Mouse (Mus musculus) kidney, embryonic 15.5 days (tissue): ENCODE results near the gene Bmp8a. TPM values are rescaled to one million over a fixed set of nuclear protein-coding genes. Genes with fewer than 3 reads are reported as not detected.
"Not testable (repeated sequence)": the region's sequence is repeated elsewhere in the genome, so short reads cannot be mapped to it uniquely, and the experiment has no call there.

Experiments used
- ATAC-seq: fragments of 200-750 bp; cut with Nextera tagmentation; replicated peaks from 2 replicates; pipeline ENCODE4 v1.8.0; 2017; ENCODE audit warnings: moderate TSS enrichment; ENCODE audit not compliant: low FRiP score
- H3K27ac ChIP-seq: fragments of 300-500 bp; sonication (generic); 2 replicates; pipeline ENCODE4 v1.5.1; 2015; ENCODE audit warnings: mild to moderate bottlenecking, inconsistent platforms
- H3K27me3 ChIP-seq: fragments of 300-500 bp; sonication (generic); 2 replicates; pipeline ENCODE4 v1.6.1; 2015; ENCODE audit warnings: inconsistent platforms
- H3K36me3 ChIP-seq: fragments of 300-500 bp; sonication (generic); 2 replicates; pipeline ENCODE4 v1.6.1; 2015; ENCODE audit warnings: inconsistent platforms
- H3K4me1 ChIP-seq: fragments of 300-500 bp; sonication (generic); 2 replicates; pipeline ENCODE4 v1.6.1; 2015; ENCODE audit warnings: inconsistent platforms
- H3K4me2 ChIP-seq: fragments of 300-500 bp; sonication (generic); 2 replicates; pipeline ENCODE4 v1.6.1; 2015; ENCODE audit warnings: moderate library complexity, mild to moderate bottlenecking, inconsistent platforms
- H3K4me3 ChIP-seq: fragments of 300-500 bp; sonication (generic); replicated peaks from 2 replicates; pipeline ENCODE4 v1.5.1; 2015; ENCODE audit warnings: mild to moderate bottlenecking, inconsistent platforms
- H3K9ac ChIP-seq: fragments of 300-500 bp; sonication (generic); 2 replicates; pipeline ENCODE4 v1.6.1; 2015; ENCODE audit warnings: mild to moderate bottlenecking, inconsistent platforms
- H3K9me3 ChIP-seq: fragments of 300-500 bp; sonication (generic); replicated peaks from 2 replicates; pipeline ENCODE4 v1.6.1; 2016; ENCODE audit warnings: inconsistent platforms
- WGBS: fragments of 180-500 bp; shearing (Covaris S2); methylation state at CpG from one replicate; pipeline ENCODE4 v1.1.7; 2015; ENCODE audit warnings: mixed read lengths; 5-methylcytosine and 5-hydroxymethylcytosine counted together
- polyA plus RNA-seq: library from polyadenylated mRNA; unstranded; fragments of >200 nt; fragmentation: Nextera tagmentation; extraction: Ambion mirVana; gene quantifications from 2 replicates; pipeline ENCODE4 v1.2.1, GENCODE M21; 2015

Gene Bmp8a
- polyA plus RNA-seq, 1 experiment from 2014 or later = 0.19 TPM

DNA sequence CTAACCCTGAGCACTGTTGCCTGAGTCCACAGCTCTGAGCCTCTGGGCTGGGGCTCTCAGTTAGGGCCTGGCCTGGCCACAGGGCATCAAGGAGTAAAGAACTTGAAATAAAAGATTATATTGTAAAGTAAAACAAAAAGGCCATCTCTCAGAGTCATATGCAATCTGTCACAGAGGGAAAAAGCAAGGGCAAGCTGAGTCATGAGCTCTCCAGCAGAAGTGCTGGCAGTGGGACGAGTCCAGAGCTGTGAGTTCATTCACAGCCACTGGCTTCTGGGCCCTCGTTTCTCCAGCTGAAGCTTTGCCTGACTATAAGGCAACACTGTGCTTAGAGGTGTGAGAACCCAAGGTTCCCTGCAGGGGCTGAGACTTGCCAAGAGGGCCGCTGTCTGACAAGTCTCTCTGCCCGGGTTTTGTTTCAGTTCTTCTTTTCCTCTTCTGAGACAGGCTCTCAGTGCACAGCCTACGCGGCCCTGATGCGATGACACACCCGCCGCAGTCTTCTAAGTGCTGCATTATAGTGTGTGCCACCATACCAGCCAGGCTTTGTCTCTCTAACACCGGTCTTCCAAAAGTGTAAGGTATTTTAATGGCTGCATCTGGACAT lies 10.3 kb upstream of the Bmp8a start:
- ATAC-seq = no peak
- H3K9ac ChIP-seq = no peak overlapping the region
- no peaks in the 10 kb centered on the region for H3K4me1 ChIP-seq
- peaks cover 93% of the 10 kb centered on the region for H3K36me3 ChIP-seq
- no peak overlapping the region for H3K4me3 ChIP-seq
- H3K4me2 ChIP-seq = no peak overlapping the region
- no peaks in the 10 kb centered on the region for H3K27me3 ChIP-seq
- 92% methylated on average over 8 of the region's 10 CpGs for WGBS
- H3K9me3 ChIP-seq = no peaks in the 10 kb centered on the region
- H3K27ac ChIP-seq = no peak overlapping the region

DNA sequence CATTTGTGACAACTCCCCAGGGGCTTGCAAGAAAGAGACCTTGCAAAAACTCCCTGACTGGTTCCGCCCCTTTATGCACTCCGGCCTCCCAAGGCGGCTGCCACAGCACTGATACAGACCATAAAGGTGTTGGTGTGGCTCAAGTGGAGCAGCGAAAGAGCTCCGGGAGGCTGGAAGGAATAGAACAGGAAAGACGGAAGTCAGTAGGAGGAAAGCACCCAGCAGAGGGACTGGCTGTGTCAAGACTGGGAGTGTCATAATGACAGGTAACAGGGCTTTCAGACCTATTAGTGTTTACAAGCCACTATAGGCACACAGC lies 378 bp upstream of the Bmp8a start:
- H3K27ac ChIP-seq = no peak overlapping the region
- ATAC-seq = no peak
- WGBS = 5% methylated on average over 6 of the region's 6 CpGs

DNA sequence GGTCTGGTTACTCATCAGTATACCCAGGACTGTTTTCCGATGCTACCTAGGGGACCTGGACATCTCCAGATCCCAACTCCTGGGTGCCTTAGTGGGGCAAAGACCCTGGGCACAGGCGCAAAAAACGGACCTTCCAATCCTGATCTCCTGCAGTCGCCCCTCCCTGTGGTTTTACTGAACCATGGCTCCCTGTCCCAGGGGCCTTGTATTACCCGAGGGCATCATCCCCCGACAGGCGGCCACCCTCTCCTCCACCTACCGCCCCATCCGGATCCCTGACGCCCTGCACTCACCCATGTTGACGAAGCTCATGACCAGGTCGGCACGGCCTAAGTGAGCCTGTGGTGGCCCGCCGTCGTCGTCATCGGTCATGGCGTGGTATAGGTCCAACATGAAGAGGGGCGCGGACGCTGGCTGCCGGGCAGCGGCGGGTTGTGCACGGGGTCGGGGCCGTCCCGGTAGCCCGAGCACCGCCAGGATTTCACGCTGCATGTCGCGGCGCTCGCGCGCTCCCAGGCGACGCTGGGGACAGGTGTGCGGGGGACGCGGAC lies 886 bp downstream of the Bmp8a start:
- Histone ChIP-seq H3K27me3 (peaks cover 51% of the 10 kb centered on the region), H3K4me3 (peak overlapping the region; percentile 57), H3K9ac (peak overlapping the region; percentile 38; the same call in 1 of the 2 replicates), H3K9me3 (no peaks in the 10 kb centered on the region), H3K4me1 (peaks cover 17% of the 10 kb centered on the region), H3K4me2 (peak overlapping the region; percentile 97), H3K36me3 (no peaks in the 10 kb centered on the region), H3K27ac (no peak overlapping the region)
- ATAC-seq = peak; percentile 49
- 2% methylated on average over 43 of the region's 43 CpGs for WGBS

More for the DNA sequence above, 378 bp upstream of the Bmp8a start:
- Histone ChIP-seq H3K9ac (peak overlapping the region; percentile 38; the same call in 1 of the 2 replicates), H3K27me3 (peaks cover 51% of the 10 kb centered on the region), H3K9me3 (no peaks in the 10 kb centered on the region), H3K4me3 (peak overlapping the region; percentile 57), H3K4me2 (peak overlapping the region; percentile 97), H3K36me3 (peaks cover 4% of the 10 kb centered on the region), H3K4me1 (peaks cover 17% of the 10 kb centered on the region)

DNA sequence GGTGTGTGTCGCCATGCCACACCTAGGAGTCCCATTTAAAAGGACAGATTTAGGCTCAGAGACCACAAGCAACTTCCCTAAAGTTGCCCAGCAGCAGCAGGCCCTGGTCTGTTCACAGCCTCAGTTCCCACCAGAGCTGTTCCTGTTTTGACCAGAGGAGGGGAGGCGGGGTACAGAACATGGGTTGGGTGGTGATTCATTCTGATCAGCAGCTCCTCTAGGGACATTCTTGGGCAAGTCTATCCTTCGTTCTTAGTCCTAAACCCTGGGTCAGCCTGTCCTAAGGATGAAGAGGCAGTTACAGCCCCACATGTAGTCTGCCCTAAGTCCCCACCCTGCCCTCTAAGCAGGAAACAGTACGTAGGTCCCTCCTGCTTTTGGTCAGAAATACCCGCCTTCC lies 2.8 kb downstream of the Bmp8a start:
- peaks cover 17% of the 10 kb centered on the region for H3K4me1 ChIP-seq
- peaks cover 53% of the 10 kb centered on the region for H3K27me3 ChIP-seq
- no peaks in the 10 kb centered on the region for H3K36me3 ChIP-seq
- no peak overlapping the region for H3K4me3 ChIP-seq
- H3K27ac ChIP-seq = no peak overlapping the region
- 68% methylated on average over 5 of the region's 5 CpGs for WGBS
- no peak for ATAC-seq
- no peak overlapping the region for H3K9ac ChIP-seq
- H3K9me3 ChIP-seq = no peaks in the 10 kb centered on the region
- H3K4me2 ChIP-seq = no peak overlapping the region

DNA sequence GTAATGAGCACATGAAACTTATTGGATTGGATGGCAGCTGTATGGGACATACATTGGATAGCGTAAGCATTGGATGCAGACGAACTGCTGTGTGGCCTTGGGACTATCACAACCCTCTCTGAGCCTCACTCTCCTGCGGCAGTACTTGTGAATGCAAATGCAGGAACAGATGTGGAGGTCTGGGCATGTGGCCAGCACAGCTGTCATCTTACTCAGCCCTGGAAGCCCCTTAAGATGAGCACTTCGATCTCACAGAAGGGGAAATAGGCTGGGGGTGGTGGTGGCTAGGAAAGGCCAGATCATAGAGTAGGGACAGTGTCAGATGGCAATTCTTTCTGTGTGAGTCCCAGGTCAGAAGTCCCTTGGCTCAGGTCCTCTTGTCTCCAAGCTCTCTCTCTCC lies 5.4 kb downstream of the Bmp8a start:
- no peak for ATAC-seq
- Histone ChIP-seq H3K9ac (no peak overlapping the region), H3K27me3 (peaks cover 31% of the 10 kb centered on the region), H3K9me3 (no peaks in the 10 kb centered on the region), H3K36me3 (no peaks in the 10 kb centered on the region), H3K4me1 (peaks cover 8% of the 10 kb centered on the region), H3K4me2 (no peak overlapping the region), H3K27ac (no peak overlapping the region), H3K4me3 (no peak overlapping the region)
- WGBS = 59% methylated on average over 4 of the region's 4 CpGs

DNA sequence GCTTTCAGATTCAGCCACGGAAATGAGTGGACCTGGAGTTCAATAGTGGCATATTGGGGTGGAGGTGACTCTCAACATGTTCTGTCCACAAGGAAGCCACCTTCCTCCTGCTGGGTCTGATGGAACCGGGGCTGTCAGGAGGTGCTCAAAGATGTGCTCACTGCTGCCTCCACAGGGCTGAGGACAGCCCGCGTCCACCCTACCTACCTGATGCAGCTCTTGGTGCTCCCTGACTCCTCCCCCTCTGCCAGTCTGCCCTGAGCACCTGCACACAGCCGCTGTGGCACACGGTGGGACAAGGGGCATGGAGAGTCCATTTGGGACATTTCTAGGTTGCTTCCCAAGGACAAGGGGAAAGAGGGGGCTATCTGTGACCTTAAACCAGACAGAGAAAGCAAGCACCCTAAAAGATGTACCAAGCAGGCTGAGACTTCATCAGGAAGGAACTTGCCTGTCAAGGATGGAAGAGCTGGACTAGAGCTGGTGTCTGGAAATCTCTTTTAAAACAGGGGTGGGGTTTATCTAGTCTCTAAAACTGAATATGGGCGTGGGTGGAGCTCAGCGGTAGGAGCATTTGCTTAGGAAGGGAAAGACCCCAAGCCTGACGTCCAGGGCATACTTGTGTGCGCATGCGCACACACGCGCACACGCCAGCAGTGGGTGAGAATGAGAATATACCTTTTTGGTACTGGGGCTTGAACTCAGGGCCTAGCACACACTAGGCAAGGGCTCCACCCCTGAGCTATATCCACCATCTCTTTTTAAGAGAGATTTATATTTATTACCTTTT lies 7.1 kb downstream of the Bmp8a start:
- Histone ChIP-seq H3K27me3 (peaks cover 14% of the 10 kb centered on the region), H3K9ac (no peak overlapping the region), H3K9me3 (no peaks in the 10 kb centered on the region), H3K4me1 (no peaks in the 10 kb centered on the region), H3K4me3 (no peak overlapping the region), H3K27ac (no peak overlapping the region), H3K36me3 (no peaks in the 10 kb centered on the region), H3K4me2 (no peak overlapping the region)
- 68% methylated on average over 14 of the region's 14 CpGs for WGBS
- ATAC-seq = no peak

DNA sequence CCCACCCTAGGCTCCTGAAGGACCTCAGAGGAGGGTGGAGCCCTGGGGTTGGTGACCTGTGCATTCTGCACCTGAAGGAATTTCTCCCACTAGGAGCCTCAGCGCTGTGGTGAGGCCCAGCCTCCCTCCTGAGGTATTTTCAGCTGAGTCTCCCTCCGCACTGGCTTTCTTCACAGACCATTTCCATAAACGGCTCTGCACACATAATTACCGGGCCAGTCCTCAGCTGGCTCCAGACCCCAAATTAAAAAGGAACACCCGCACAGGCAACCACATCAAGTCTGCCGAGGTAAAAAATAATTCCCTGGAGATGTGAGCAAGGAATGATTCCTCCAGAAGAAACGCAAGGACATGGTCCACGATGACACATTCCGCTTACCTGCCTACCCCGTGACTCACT lies 7.8 kb downstream of the Bmp8a start:
- whole genome bisulfite sequencing = 76% methylated on average over 10 of the region's 10 CpGs
- H3K9ac ChIP-seq, H3K27me3 ChIP-seq, H3K4me2 ChIP-seq, H3K4me1 ChIP-seq, H3K27ac ChIP-seq, ATAC-seq, H3K9me3 ChIP-seq, H3K4me3 ChIP-seq, H3K36me3 ChIP-seq: not testable (repeated sequence)

DNA sequence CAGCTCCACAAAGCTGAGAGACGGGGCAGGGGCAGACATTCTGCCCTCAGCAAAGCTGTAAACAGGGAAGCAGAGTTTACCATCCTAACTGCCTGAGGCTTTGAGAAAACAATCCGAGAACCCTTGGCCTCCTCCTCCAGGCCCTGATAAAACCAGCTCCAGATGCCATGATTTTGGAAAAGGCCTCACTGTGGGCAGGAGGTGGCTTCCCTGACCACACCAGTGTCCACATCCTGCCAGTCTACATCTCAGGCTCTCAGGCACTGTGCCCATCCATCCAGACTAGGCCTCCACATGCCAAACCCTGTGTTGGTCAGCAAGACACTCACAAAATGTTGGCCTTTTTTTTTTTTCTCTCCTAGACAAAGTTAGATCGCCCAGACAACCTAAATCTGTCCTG lies 8.9 kb downstream of the Bmp8a start:
- ATAC-seq = no peak
- Histone ChIP-seq H3K36me3 (no peaks in the 10 kb centered on the region), H3K4me1 (no peaks in the 10 kb centered on the region), H3K9me3 (no peaks in the 10 kb centered on the region), H3K27me3 (0 out of 2 replicates have a peak, but pooled peaks cover 3% of the 10 kb centered on the region), H3K9ac (no peak overlapping the region), H3K4me2 (no peak overlapping the region), H3K27ac (no peak overlapping the region), H3K4me3 (no peak overlapping the region)
- WGBS = 59% methylated on average over 3 of the region's 3 CpGs

DNA sequence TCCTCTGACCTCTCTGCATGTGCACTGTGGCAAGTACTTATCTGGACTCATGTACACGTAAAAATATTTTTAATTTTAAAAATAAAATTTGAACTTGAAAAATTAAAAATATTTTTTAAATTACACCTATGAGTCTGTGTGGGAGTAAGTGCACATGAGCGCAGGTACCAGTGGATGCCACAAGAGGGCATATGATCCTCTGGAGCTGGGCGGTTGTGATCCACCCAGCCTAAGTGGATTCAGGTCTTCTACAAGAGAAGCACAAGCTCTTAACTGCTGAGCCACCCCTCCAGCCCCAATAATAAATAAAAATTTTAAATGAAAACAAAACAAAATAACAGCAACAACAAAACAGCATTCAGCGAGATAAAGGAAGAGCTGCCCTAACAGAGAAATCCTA lies 9.9 kb downstream of the Bmp8a start:
- Histone ChIP-seq H3K4me1 (no peaks in the 10 kb centered on the region), H3K4me3 (no peak overlapping the region), H3K4me2 (no peak overlapping the region), H3K36me3 (no peaks in the 10 kb centered on the region), H3K27me3 (0 out of 2 replicates have a peak, but pooled peaks cover 3% of the 10 kb centered on the region), H3K9ac (no peak overlapping the region), H3K9me3 (no peaks in the 10 kb centered on the region), H3K27ac (no peak overlapping the region)
- 96% methylated on average over 4 of the region's 4 CpGs for WGBS
- ATAC-seq = no peak

DNA sequence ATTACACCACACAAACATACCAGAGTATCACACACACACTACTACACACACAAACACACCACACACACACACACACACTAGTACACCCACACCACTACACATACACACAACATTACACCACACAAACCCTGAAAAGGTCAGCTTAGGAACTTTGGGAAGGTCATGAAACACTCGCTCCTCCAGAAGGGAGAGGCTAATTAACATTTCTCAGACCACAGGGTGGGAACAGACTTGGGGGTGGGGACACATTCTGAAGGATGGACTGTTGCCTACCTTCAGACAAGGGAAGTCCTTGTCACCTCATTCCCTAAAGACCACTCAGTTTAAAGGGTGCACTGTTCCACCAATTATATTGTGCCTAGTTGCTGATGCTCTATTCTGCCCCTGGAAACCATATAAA lies 11.1 kb downstream of the Bmp8a start:
- not testable (repeated sequence) for H3K4me1 ChIP-seq, H3K27me3 ChIP-seq, H3K9ac ChIP-seq, H3K36me3 ChIP-seq, H3K9me3 ChIP-seq, ATAC-seq, H3K4me2 ChIP-seq, H3K4me3 ChIP-seq, H3K27ac ChIP-seq
- 63% methylated on average over 1 of the region's 1 CpGs for WGBS

DNA sequence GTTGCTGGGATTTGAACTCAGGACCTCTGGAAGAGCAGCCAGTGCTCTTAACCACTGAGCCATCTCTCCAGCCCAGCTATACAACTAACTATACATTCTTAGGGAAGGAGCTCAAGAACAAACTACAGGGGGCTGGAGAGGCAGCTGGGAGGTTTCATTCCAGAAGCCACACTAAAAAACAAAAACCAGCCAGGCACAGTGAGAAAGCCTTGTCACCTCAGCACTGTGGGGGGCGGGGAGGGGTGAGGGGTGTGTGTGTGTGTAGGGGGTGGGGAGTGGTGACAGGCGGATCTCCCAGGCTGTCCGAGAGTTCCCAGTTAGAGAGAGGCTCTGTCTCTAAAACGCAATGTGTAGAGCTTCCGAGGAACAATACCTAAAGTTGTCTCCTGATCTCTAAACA lies 11.7 kb downstream of the Bmp8a start:
- WGBS = 59% methylated on average over 5 of the region's 5 CpGs
- H3K27ac ChIP-seq = no peak overlapping the region
- no peak overlapping the region for H3K4me3 ChIP-seq
- H3K4me2 ChIP-seq = no peak overlapping the region
- no peaks in the 10 kb centered on the region for H3K4me1 ChIP-seq
- H3K27me3 ChIP-seq = 0 out of 2 replicates have a peak, but pooled peaks cover 7% of the 10 kb centered on the region
- no peak for ATAC-seq
- H3K9ac ChIP-seq = no peak overlapping the region
- no peaks in the 10 kb centered on the region for H3K36me3 ChIP-seq
- H3K9me3 ChIP-seq = no peaks in the 10 kb centered on the region

DNA sequence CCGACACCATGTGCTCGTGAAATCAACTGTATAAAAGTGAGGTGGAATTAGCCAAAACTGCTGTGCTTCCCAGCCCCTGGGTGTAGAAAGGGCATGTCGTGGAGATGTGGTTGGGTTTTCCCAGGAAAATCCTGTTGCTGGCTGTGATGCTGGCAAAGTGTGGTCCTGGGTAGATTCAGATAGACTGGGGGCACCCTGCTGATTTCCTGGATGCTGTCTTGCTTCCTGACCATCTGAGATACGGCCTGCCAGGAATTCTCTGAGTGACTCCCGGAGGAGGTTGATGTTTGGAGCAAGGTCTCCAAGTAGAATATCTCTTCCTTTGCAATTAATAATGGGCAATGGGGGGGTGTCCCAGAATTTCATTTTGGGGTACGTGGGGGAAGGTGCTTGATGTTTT lies 14.1 kb downstream of the Bmp8a start:
- Histone ChIP-seq H3K4me3 (no peak overlapping the region), H3K27me3 (0 out of 2 replicates have a peak, but pooled peaks cover 13% of the 10 kb centered on the region), H3K4me2 (no peak overlapping the region), H3K36me3 (no peaks in the 10 kb centered on the region), H3K27ac (no peak overlapping the region), H3K4me1 (no peaks in the 10 kb centered on the region), H3K9ac (no peak overlapping the region), H3K9me3 (no peaks in the 10 kb centered on the region)
- WGBS = 71% methylated on average over 6 of the region's 6 CpGs
- ATAC-seq = no peak
